Mouse (Mus musculus) gastrocnemius, postnatal 36 days (tissue): ENCODE data around the gene Tsga10ip. TPM values are rescaled to one million over a fixed set of nuclear protein-coding genes. Genes with fewer than 3 reads are reported as not detected.
A peak's percentile ranks its signal among the peaks of the same experiment; 100 is the strongest.
"Not testable (repeated sequence)": the region's sequence is repeated elsewhere in the genome, so short reads cannot be mapped to it uniquely, and the experiment has no call there.

ENCODE experiments used
- DNase-seq, 2 experiments: peaks; one replicate each; pipeline ENCODE4 v3.0.0; 2022
- intact Hi-C: fragments of 180-260 bp; cut with DNase I; formaldehyde crosslinking; loops from one replicate; pipeline ENCODE4 v1.15.1; 2025
- total RNA-seq, 2 experiments: library from RNA; stranded (reverse); gene quantifications; 2 replicates each; pipeline ENCODE4 v1.2.3; 2021

Tsga10ip gene
- total RNA-seq, 2 experiments from 2014 or later, result 0.52 to 0.64 TPM

- intact Hi-C loops, result no loop called here
- no peak for DNase-seq
Measured at GRCm38 (mm10) chr19:5353609-5354008, 48.7 kb downstream of the Tsga10ip start.

GRCm38 (mm10) chr19:5349502-5349873 lies 52.8 kb downstream of the Tsga10ip start, which contains the start of gene Cst6:
Gene Cst6, minus strand, starts transcription at chr19:5349574.
- intact Hi-C loops, DNase-seq: not testable (repeated sequence)

GRCm38 (mm10) chr19:5348526-5349501 lies 53.5 kb downstream of the Tsga10ip start:
- peak in 1 of 2 experiments; percentile 32 for DNase-seq
- intact Hi-C loops, result no loop called here

- no peak for DNase-seq
- intact Hi-C loops, result no loop called here
Measured at GRCm38 (mm10) chr19:5348064-5348463, 54.3 kb downstream of the Tsga10ip start.

GRCm38 (mm10) chr19:5345297-5346131 lies 56.8 kb downstream of the Tsga10ip start:
- DNase-seq, result no peak
- intact Hi-C loops, result no loop called here

- DNase-seq, result no peak
- intact Hi-C loops, result no loop called here
Measured at GRCm38 (mm10) chr19:5341360-5341759, 61.0 kb downstream of the Tsga10ip start.

Other genes starting within 250 kb of the Tsga10ip start
- gene Pacs1, start 129.4 kb downstream of the Tsga10ip start, total RNA-seq, result 1 to 10 TPM; 5.0 to 6.3 TPM
- gene Sf3b2, start 107.1 kb downstream of the Tsga10ip start, total RNA-seq, result 10 to 100 TPM; 63.4 to 65.9 TPM
- gene Gal3st3, start 104.2 kb downstream of the Tsga10ip start, total RNA-seq, result under 1 TPM in 1 of 2 experiments, not detected in 1; 0.10 TPM
- gene Catsper1, start 66.8 kb downstream of the Tsga10ip start, total RNA-seq, result not detected
- gene Cst6, start 53.0 kb downstream of the Tsga10ip start, total RNA-seq, result 10 to 100 TPM; 26.7 to 28.3 TPM
- gene Eif1ad, start 35.8 kb downstream of the Tsga10ip start, total RNA-seq, result 10 to 100 TPM; 12.6 to 13.6 TPM
- gene Banf1, start 35.4 kb downstream of the Tsga10ip start, total RNA-seq, result 100 to 1,000 TPM; 116 to 124 TPM
- gene Sart1, start 13.8 kb downstream of the Tsga10ip start, total RNA-seq, result 10 to 100 TPM; 34.3 to 38.0 TPM
- gene Drap1, start 22.5 kb upstream of the Tsga10ip start, total RNA-seq, result 100 to 1,000 TPM; 531 to 582 TPM
- gene AI837181, start 22.6 kb upstream of the Tsga10ip start, total RNA-seq, result 10 to 100 TPM; 32.7 to 33.6 TPM
- gene Fosl1, start 45.0 kb upstream of the Tsga10ip start, total RNA-seq, result not detected
- 1 to 10 TPM; 4.7 to 6.0 TPM for gene Ccdc85b, start 55.4 kb upstream of the Tsga10ip start, total RNA-seq
- gene Fibp, start 58.1 kb upstream of the Tsga10ip start, total RNA-seq, result 10 to 100 TPM; 35.2 to 41.5 TPM
- not detected for gene Ctsw, start 66.0 kb upstream of the Tsga10ip start, total RNA-seq
- gene Efemp2, start 71.4 kb upstream of the Tsga10ip start, total RNA-seq, result 1 to 10 TPM; 5.3 to 6.3 TPM
- 10 to 100 TPM; 16.1 to 19.8 TPM for gene Mus81, start 85.9 kb upstream of the Tsga10ip start, total RNA-seq
- 10 to 100 TPM; 67.8 to 72.7 TPM for gene Cfl1, start 87.9 kb upstream of the Tsga10ip start, total RNA-seq
- under 1 TPM; 0.33 to 0.59 TPM for gene 1700020D05Rik, start 101.3 kb upstream of the Tsga10ip start, total RNA-seq
- 1 to 10 TPM; 5.2 to 7.8 TPM for gene Snx32, start 108.0 kb upstream of the Tsga10ip start, total RNA-seq
- not detected for gene Ovol1, start 158.1 kb upstream of the Tsga10ip start, total RNA-seq
- gene Ap5b1, start 165.5 kb upstream of the Tsga10ip start, total RNA-seq, result 1 to 10 TPM; 1.9 to 2.0 TPM
- 10 to 100 TPM; 35.8 to 38.6 TPM for gene Rnaseh2c, start 199.3 kb upstream of the Tsga10ip start, total RNA-seq
- 10 to 100 TPM; 23.3 to 25.4 TPM for gene Kat5, start 207.7 kb upstream of the Tsga10ip start, total RNA-seq
- gene Rela, start 235.0 kb upstream of the Tsga10ip start, total RNA-seq, result 10 to 100 TPM; 12.4 to 14.9 TPM